Mouse (Mus musculus): ENCODE data around the gene Bri3.

DNA sequence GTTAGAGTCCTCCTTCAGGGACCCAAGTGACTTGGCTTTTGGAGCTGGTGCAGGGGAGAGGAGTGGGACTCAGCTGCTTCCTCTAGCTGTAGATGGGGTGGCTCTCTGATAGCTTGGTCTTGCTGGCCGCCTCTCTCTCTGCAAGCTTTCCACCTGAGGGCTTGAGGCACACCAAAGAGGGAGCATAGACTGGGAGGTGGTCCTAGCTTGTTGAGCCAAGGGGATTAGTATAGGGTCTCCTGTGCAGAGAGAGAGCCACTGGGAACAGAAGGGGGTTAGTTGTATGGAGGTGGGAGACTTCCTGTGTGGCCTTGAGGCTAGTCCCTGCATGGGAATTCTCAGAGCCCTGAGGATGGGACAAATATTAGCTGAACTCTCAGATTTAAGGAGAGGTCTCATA, 12.7 kb downstream of the Bri3 start:
- TF ChIP-seq POLR2A (IDR thresholded peaks at IDR 0.05; ENCODE audit: borderline replicate concordance, control insufficient read depth, low read depth, low read length), result no peak
- no peak for TF ChIP-seq CTCF (IDR thresholded peaks at IDR 0.05; ENCODE audit: control insufficient read depth, insufficient read depth, low read length)
